Mouse (Mus musculus): Measurements from ENCODE around the gene Amfr. TPM values are rescaled to one million over a fixed set of nuclear protein-coding genes. Genes with fewer than 3 reads are reported as not detected.

Gene Amfr
- 100 to 1,000 TPM; 128 to 132 (median 131) TPM for total RNA-seq (2022)

- DNase-seq (ENCODE audit: low spot score in 2 of 2) = peak; percentile 30 to 39
Observed at GRCm38 (mm10) chr8:94012013-94012951, at the start of gene Amfr. TSS of gene Amfr (minus strand) at chr8:94012842.

GRCm38 (mm10) chr8:94057157-94057854, 44.7 kb upstream of the Amfr start:
- no peak for DNase-seq (ENCODE audit: low spot score in 2 of 2)

GRCm38 (mm10) chr8:94052696-94053095, 40.1 kb upstream of the Amfr start:
- no peak for DNase-seq (ENCODE audit: low spot score in 2 of 2)

GRCm38 (mm10) chr8:94047845-94048244, 35.2 kb upstream of the Amfr start:
- no peak for DNase-seq (ENCODE audit: low spot score in 2 of 2)

- no peak for DNase-seq (ENCODE audit: low spot score in 2 of 2)
Observed at GRCm38 (mm10) chr8:94037806-94038205, 25.2 kb upstream of the Amfr start.

DNA sequence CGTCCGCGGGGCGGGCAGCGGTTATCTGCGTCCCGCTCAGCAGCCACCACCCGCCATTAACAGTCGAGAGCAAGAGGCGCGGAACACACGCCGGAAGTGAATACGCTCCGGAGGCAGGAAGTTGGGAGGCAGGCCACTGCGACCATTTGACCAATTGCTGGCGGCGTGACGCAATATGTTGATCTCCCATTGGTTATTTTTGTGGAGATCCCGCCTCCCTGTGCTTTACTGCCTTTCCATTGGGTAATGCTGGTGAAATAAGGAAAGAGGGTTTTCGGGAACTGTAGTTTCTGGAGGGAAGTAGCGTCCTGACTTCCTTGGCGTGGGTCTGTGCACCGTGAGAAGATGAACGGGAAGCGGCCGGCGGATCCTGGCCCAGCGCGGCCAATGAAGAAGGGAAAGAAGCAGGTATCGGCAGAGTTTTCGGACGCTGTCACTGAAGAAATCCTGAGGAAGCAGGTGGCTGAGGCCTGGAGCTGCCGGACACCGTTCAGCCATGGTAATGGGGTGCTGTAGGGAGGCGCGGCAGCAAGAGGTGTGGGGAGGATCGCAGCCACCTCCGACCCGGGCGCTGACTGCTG, 24.4 kb upstream of the Amfr start, which contains the start of the genes Nudt21 and Ogfod1:
Nudt21 (minus strand) TSS at position 88 of the 581 bp plus-strand sequence.
Ogfod1 (plus strand) TSS at position 255 of the 581 bp plus-strand sequence.
- peak; percentile 92 to 95 for DNase-seq (ENCODE audit: low spot score in 2 of 2)

DNA sequence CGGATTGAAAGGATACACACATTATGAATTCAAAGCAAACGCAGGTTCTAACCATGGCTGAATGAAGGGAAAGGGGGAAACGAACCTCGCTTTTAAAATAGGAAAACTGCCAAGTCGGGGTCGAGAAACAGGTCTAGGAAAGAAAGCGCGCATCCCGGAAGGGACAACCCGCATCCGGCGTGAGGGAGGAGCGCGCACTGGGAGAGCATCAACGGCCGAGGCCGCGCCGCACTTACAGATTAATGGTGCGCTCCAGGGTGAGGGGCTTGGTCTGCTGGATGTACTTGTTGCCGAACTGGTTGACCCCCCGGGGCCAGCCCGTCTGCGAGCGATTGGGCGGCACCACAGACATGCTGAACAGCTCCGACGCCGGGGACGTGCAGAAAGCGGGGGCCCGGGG, 23.9 kb upstream of the Amfr start:
- peak; percentile 35 to 52 for DNase-seq (ENCODE audit: low spot score in 2 of 2)

DNA sequence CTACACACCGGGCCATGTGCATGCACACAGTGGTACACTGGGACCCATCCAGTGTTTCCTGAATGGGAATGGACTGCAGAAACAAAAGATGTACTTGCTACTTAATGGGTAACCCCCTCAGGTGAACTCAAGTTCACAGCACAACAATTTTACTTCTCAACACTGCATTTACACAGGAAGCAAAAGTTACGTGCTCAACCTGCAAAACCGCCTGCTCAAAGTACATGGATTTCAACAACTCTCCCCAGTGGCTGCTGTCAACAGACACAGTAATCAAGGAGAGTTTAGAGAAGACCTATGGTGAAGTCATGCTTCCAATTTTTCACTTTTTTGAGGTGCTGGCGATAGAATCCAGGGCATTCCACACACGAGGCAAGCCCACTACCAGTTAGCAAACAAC, 22.6 kb upstream of the Amfr start:
- DNase-seq (ENCODE audit: low spot score in 2 of 2) = no peak

GRCm38 (mm10) chr8:94033601-94034000, 21.0 kb upstream of the Amfr start:
- no peak for DNase-seq (ENCODE audit: low spot score in 2 of 2)

DNA sequence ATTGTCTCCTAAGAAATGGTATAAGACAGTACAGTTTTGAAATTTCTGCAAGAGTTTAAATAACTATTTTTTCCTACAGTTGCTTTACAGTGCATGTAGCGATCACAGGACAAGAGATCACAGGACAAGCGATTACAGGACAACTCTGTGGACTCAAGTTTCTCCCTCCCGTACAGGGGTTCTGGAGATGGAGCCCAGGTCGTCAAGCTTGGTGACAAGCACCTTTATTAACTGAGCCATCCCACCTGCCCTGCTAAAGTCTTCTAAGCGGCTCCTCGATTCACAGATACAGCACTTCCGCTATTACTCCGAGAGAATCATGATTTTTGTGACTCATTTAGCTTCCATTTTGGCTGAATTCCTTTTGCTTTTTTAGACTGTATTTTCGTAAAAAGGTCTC, 17.1 kb upstream of the Amfr start:
- DNase-seq (ENCODE audit: low spot score in 2 of 2) = no peak

GRCm38 (mm10) chr8:94023916-94024315, 11.3 kb upstream of the Amfr start:
- no peak for DNase-seq (ENCODE audit: low spot score in 2 of 2)

- no peak for DNase-seq (ENCODE audit: low spot score in 2 of 2)
Observed at GRCm38 (mm10) chr8:94013026-94013612, 477 bp upstream of the Amfr start.

GRCm38 (mm10) chr8:94011076-94012012, 1.3 kb downstream of the Amfr start:
- peak in 1 of 2 experiments; percentile 25 for DNase-seq (ENCODE audit: low spot score in 2 of 2)

DNA sequence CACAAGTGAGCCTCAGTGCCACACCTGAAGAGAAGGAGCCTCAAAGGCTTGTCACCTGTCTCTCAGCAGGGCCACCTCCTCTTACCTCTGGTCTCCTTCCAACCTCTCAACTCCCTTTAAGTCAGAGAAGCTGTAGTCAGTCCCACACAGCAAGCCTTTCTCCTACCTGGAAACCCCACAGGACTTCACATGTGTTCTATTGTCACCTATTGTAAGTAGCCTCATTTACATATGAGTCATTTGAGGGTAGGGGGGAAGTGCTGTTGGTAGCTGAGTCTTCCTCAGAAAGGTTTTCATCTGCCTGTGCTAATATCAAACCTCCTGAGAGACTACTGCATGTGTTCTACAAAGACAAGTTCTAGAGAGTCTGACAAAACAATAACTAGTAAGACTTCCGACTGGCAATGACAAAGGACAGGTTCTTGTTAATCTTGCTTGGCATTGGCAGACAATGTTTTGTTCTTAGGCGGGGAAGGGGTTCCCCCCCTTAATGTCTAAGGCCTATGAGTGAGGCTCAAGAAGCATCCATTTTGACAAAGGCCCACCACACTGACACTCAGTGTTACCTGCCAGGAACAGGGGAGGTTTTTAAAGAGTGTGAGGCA, 2.4 kb downstream of the Amfr start:
- no peak for DNase-seq (ENCODE audit: low spot score in 2 of 2)

DNA sequence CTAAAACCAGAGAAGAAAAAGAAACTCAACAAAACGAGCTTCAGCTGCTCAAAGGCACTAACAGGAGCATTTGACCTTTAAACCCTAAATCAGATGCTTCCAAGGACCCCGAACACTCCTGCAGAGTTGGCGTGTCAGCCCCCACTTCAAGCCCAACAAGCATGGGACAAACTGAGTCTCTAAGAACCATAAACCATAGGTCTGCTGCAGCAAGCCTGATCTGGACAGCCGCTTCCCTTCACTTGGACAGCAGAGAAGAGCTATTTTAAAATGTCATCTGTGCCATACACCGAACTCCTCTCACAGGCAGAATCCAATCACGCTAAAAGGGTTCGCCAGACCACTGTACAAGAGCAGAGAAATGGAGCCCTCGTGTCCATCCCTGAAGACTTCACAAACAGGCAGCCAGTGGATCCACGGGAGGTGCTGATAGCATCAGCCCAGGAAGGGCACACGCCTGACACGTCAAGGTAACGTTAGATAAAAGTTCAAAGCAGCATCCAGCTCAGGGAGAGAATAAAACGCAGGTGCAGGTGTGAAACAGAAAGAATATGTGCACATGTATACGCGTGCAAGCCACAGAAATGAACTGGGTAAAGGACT, 3.3 kb downstream of the Amfr start:
- no peak for DNase-seq (ENCODE audit: low spot score in 2 of 2)

DNA sequence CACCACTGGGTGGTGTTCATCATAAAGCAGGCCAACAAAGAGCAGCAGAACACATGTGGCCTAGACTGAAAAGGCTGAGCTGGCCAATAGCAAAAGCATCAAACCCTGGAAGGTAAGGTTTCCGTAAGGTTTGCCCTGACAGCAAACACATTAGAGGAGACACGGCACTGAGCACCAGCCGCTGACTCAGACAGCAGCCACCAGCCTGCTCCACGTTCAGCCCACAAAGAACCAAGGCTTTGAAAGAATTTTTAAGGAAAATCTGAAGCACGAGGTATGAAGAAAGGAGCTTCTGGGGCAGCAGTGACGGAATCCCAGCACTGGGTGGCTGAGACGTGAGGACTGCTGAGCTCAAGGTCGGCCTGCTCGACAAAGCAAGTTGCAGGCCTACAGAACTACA, 8.5 kb downstream of the Amfr start:
- DNase-seq (ENCODE audit: low spot score in 2 of 2) = no peak

DNA sequence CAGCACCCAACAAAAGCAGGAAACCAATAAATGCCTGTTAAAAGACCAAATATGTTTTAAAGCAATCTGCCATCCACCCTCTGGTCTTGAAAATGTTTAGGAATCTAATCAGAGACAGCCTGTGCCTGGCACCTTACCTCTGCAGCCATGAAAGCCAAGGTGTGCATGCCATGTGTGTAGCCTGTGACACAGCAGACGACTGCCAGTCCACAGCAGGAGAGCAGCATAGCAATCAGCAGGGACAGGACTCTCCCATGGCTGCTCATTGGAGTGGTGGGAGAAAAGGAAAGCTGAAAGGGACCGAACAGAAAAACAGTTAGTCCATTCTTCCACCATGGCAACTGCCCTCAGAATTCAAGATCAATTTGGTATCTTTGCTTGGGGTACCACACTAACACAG, 13.7 kb downstream of the Amfr start:
- no peak for DNase-seq (ENCODE audit: low spot score in 2 of 2)

DNA sequence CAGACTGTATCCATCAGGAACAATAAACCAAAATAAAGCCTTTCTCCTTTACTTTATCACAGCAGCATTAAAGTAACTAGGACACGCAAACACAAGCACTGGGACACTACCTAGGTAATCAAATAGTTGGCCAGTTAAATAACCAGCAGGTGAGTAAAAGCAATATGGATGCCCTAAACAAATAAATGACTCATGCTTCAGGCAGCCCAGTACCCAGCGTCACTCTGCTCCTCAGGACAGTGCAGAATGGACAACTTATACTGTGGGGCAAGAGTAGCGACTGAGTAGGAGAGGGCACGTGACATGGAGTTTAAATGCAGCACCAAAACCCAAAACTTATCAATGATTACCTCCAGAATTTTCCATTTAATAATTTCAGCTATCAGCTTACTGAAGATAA, 22.9 kb downstream of the Amfr start:
- no peak for DNase-seq (ENCODE audit: low spot score in 2 of 2)

DNA sequence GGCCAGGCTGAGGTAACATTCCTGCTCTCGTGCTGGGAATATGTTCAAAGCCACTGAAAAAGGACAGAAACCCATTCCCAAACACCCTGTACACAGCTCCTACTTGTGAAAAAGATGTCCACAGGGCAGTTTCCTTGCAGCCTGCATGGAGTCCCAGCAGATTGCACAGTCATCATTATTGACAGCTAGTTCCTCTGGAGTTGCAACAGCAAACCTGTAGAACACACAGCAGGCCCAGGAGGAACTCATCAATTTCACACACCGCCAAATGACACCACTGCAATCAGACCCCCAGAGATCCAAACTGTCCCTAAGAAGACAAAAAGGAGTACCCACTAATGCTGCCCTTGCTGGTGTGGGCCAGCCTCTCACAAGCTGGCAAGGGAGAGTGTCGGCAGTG, 27.9 kb downstream of the Amfr start:
- no peak for DNase-seq (ENCODE audit: low spot score in 2 of 2)

DNA sequence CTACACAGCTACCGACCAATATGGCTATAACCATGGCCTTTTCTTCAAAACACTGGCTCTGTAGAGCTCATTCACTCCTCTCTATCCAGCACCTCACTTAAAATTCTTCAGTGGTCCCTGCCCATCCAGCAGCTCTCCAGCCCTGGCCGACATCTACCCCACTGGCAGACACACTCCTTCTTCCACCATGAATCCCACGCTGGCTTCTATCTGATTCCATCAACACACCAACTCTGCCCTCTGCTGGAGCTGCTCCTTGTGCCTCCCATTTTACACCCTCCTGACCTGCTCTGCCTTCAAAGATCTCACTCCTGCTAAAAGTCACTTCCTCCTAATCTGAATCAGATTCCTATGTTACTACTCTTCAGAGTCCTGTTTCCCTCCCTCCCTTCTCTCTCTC, 28.8 kb downstream of the Amfr start:
- no peak for DNase-seq (ENCODE audit: low spot score in 2 of 2)

Data from left cerebral cortex, adult 8-10 months (tissue).